Mouse (Mus musculus): Measurements from ENCODE around the gene Erv3.
A peak's percentile ranks its signal among the peaks of the same experiment; 100 is the strongest.
"Not testable (repeated sequence)": the region's sequence is repeated elsewhere in the genome, so short reads cannot be mapped to it uniquely, and the experiment has no call there.

Erv3 gene

DNA sequence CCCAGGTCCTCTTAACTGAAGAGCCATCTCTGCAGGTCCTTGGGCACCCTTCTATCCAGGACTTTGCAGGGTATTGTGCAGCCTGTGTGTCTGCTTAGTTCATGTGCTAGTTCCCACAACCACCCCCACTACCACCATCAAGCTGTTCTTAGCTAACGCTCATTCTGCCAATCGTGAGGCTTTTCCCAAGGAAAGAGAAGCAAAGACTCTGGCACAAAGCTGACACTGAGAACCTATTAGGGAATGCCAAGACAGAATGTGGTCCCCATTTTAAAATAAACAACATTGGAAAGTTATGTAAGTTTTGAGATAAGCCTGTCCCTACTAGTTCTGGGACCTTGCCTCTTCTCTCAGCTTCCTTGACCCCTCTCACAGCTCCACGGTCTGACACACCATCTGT is 3.9 kb upstream of the Erv3 start:
- DNase-seq (ENCODE audit: low spot score in 2 of 2): no peak

DNA sequence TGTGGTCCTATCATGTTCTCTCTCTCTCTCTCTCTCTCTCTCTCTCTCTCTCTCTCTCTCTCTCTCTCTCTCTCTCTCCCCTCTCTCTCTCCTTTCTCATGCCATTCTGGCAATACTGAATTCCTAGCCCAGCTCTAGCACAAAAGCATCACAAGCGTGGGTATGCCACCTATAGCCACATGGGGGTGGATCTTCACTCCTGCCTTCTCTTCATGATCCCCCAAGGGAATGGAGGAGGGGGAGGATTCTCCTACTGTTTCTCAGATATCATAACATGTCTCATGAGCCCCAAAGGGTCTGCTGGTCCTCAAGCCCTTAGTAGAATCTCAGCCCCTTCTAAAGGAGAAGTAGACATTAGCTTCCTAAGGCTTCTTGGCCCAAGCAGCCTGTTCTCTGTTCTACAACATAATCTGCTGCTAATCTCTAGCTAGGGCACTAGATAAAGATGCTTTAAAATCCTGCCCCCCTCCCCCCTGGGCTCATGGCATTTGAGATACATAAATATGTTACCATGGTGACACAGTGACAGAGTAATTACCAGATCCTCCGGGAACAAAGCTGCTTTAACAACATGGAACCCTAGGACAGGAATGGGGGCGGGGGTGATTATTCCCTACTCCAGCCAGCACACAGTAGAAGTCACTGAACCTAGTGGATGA is 3.2 kb upstream of the Erv3 start:
- DNase-seq (ENCODE audit: low spot score in 2 of 2): no peak

- no peak for DNase-seq (ENCODE audit: low spot score in 2 of 2)
Measured at GRCm38 (mm10) chr2:131857838-131858237, 1.7 kb downstream of the Erv3 start.

- no peak for DNase-seq (ENCODE audit: low spot score in 2 of 2)
Measured at GRCm38 (mm10) chr2:131853719-131854118, 5.8 kb downstream of the Erv3 start.

- no peak for DNase-seq (ENCODE audit: low spot score in 2 of 2)
Measured at GRCm38 (mm10) chr2:131851333-131852092, 8.0 kb downstream of the Erv3 start.

DNA sequence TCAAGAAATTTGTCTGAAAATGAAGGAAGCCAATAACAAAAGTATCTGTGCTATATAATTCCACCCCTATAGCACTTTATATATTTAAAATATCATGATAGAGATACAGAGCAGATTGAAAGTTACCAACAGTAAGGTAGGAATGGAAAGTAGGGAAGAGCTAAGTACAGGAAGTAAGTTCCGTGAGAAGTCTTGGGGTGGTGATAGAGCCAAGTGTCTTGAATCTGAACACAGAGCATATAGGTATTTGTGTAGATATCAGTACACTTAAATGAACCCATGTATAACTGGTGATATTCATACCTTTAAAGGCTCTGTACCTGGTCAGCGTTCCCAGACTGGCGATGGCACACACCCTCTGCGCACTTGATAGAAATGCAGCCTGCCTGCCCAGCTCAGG is 9.5 kb downstream of the Erv3 start:
- DNase-seq (ENCODE audit: low spot score in 2 of 2): no peak

- DNase-seq (ENCODE audit: low spot score in 2 of 2): peak; percentile 49 to 56
Measured at GRCm38 (mm10) chr2:131847501-131848359, 11.8 kb downstream of the Erv3 start.

GRCm38 (mm10) chr2:131846811-131847210 is 12.7 kb downstream of the Erv3 start:
- no peak for DNase-seq (ENCODE audit: low spot score in 2 of 2)

GRCm38 (mm10) chr2:131846132-131846710 is 13.3 kb downstream of the Erv3 start:
- DNase-seq (ENCODE audit: low spot score in 2 of 2): no peak

DNA sequence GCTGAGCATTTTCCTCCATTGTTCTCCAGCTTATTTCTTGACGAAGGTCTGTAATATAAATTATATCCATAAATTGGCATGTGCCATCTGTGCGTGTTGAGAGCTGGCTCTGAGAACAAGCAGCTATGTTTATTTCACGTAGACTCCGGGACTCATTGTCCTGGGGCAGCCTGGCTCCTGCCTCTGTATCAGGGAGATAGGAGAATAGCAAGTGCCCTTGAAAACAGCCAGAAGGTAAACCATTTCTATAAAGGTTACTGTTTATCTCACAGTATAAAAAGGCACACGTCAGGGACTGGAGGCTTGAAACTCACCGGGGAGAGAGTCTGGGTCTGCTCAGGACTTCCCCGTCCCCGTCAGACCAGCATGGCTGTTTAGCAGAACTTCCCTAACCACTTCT is 13.9 kb downstream of the Erv3 start:
- DNase-seq (ENCODE audit: low spot score in 2 of 2): no peak

DNA sequence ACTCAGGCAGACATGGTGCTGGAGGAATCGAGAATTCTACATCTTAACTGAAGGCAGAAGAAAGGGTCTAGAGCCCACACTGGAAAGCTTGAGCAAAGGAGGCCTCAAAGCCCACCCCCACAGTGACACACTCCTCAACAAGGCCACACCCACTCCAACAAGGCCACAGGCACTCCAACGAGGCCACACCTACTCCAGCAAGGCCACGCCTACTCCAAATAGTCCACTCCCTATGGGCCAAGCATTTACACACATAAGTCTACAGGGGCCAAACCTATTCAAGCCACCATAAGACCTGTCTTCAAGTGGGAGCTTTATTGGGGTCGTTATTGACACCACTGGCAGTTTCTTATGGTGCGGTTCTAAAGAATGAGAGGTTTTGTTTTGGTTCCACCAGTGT is 17.0 kb downstream of the Erv3 start:
- no peak for DNase-seq (ENCODE audit: low spot score in 2 of 2)

DNA sequence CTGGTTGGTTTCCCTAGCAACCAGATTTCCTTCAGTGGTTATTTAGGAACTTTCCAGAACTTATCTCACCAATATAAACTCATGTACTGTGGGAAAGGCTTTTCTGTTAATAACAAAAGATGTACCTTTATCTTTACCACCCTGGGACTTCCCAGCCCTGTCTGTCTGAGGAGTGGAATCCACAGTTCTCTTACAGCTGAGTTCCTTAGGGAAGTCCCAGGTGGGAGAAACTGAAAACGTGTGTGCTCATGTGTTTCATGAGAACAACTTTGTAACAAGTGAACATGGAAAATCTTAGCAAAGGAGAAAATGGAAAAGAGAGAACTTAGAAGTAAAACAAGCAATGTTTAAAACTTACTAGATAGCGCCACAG is 18.2 kb downstream of the Erv3 start:
- no peak for DNase-seq (ENCODE audit: low spot score in 2 of 2)

DNA sequence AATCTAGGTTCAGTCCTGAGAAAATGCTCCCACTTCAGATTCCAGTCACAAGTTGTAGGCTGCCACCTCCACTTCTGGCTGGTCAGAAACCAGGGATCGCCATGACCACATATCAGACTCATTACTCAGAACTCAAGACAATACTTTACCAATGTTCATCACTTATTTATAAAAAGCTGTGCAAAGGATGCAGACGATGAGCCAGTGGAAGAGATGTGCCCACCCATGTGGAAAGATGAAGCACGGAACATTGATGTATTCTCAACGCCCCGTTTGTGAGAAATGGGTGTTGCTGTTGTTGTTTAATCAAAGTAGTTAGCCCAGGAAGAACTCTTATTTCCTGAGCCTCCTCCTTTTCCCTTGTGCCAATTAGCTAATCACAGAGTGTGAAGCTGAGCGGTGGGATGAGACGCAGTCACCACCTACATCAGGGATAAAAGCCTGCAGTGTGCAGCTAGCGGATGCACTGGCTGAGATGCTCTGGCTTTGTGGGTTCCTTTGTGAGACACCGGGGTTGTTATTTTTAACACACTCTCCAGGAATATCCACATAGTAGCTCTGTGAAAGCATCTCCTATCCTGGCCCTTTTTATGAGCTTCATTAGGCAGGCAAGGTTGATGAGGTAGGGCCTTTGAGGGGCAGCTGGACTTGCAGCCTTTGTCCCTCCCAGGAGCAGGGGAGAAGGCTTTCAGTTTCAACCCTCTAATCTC is 18.8 kb downstream of the Erv3 start:
- no peak for DNase-seq (ENCODE audit: low spot score in 2 of 2)

- no peak for DNase-seq (ENCODE audit: low spot score in 2 of 2)
Measured at GRCm38 (mm10) chr2:131834296-131834695, 25.3 kb downstream of the Erv3 start.

GRCm38 (mm10) chr2:131831861-131832260 is 27.7 kb downstream of the Erv3 start:
- DNase-seq (ENCODE audit: low spot score in 2 of 2): no peak

- DNase-seq (ENCODE audit: low spot score in 2 of 2): not testable (repeated sequence)
Measured at GRCm38 (mm10) chr2:131830945-131831344, 28.6 kb downstream of the Erv3 start.

GRCm38 (mm10) chr2:131827999-131828975 is 31.3 kb downstream of the Erv3 start:
- peak in 1 of 2 experiments; percentile 75 for DNase-seq (ENCODE audit: low spot score in 2 of 2)

- no peak for DNase-seq (ENCODE audit: low spot score in 2 of 2)
Measured at GRCm38 (mm10) chr2:131827026-131827687, 32.4 kb downstream of the Erv3 start.

DNA sequence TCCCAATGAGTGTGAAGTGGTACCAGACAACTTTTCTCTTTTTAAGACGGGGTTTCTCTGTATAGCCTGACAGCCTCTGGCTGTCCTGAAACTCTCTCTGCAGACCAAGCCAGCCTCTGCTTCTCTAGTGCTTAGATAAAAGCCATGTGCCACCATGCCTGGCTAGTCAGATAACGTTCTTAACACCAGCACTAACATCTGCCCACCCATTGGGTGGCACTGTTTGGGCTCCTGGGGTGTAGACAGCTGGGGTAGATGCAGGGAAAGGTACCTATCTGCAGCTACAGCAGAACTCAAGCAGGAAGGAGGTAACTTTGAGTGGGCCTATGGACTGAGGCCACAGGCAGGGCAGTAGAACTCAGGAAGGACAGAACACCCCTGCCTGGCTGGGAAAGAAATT is 34.0 kb downstream of the Erv3 start:
- no peak for DNase-seq (ENCODE audit: low spot score in 2 of 2)

GRCm38 (mm10) chr2:131823931-131824330 is 35.6 kb downstream of the Erv3 start:
- no peak for DNase-seq (ENCODE audit: low spot score in 2 of 2)

Data from thymus, postnatal 10 days (tissue).